Mouse (Mus musculus) myocyte (in vitro differentiated cells): ENCODE data around the gene Eps8.

Experiments
- CEBPB ChIP-seq: IDR thresholded peaks from 2 replicates; pipeline ENCODE4 v1.6.1; 2011; ENCODE audit warnings: mild to moderate bottlenecking, moderate library complexity; ENCODE audit not compliant: poor library complexity, insufficient read depth, severe bottlenecking
- E2F4 ChIP-seq: IDR thresholded peaks from one replicate; pipeline ENCODE4 v1.6.1; 2011; ENCODE audit warnings: mild to moderate bottlenecking, control low read depth, moderate library complexity; ENCODE audit not compliant: insufficient read depth
- MAX ChIP-seq: IDR thresholded peaks from one replicate; pipeline ENCODE4 v1.6.1; 2011; ENCODE audit warnings: low read depth, mild to moderate bottlenecking, control low read depth
- MYOD1 ChIP-seq, 3 experiments: IDR thresholded peaks; one replicate each; pipeline ENCODE4 v1.6.1; 2011; ENCODE audit warnings: control low read depth in 2 of 3, low read depth in 2 of 3, mild to moderate bottlenecking in 2 of 3, moderate library complexity in 1 of 3; ENCODE audit not compliant: insufficient read length in 2 of 3, control insufficient read depth in 1 of 3
- MYOG ChIP-seq, 3 experiments: IDR thresholded peaks; one replicate each; pipeline ENCODE4 v1.6.1; 2011; ENCODE audit warnings: control low read depth in 2 of 3, low read depth in 2 of 3, mild to moderate bottlenecking in 2 of 3; ENCODE audit not compliant: insufficient read length in 2 of 3, control insufficient read depth in 1 of 3, insufficient read depth in 1 of 3
- POLR2A ChIP-seq: IDR thresholded peaks from one replicate; pipeline ENCODE4 v1.6.1; 2011; ENCODE audit warnings: low read depth, mild to moderate bottlenecking, control low read depth, moderate library complexity; ENCODE audit not compliant: insufficient read length
- POLR2AphosphoS2 ChIP-seq: IDR thresholded peaks from one replicate; pipeline ENCODE4 v1.6.1; 2011; ENCODE audit warnings: low read depth, control low read depth; ENCODE audit not compliant: insufficient read length
- REST ChIP-seq: IDR thresholded peaks from one replicate; pipeline ENCODE4 v1.6.1; 2011; ENCODE audit warnings: mild to moderate bottlenecking, control low read depth, moderate library complexity; ENCODE audit not compliant: insufficient read depth, insufficient read length
- TCF12 ChIP-seq: IDR thresholded peaks from one replicate; pipeline ENCODE4 v1.6.1; 2011; ENCODE audit warnings: mild to moderate bottlenecking, control low read depth; ENCODE audit not compliant: poor library complexity, insufficient read depth, severe bottlenecking
- TCF3 ChIP-seq: IDR thresholded peaks from one replicate; pipeline ENCODE4 v1.6.1; 2011; ENCODE audit warnings: low read depth, control low read depth; ENCODE audit not compliant: insufficient read length
- USF1 ChIP-seq: IDR thresholded peaks from one replicate; pipeline ENCODE4 v1.6.1; 2011; ENCODE audit warnings: low read depth, mild to moderate bottlenecking, control low read depth, moderate library complexity

- TF ChIP-seq POLR2A, result no peak
- TF ChIP-seq MYOG (IDR thresholded peaks at IDR 0.05; ENCODE audit: control insufficient read depth in 1 of 3, insufficient read depth in 1 of 3, insufficient read length in 2 of 3, low read depth in 2 of 3), result no peak
- no peak for TF ChIP-seq USF1
- TF ChIP-seq E2F4, result no peak
- TF ChIP-seq MYOD1 (IDR thresholded peaks at IDR 0.05; ENCODE audit: control insufficient read depth in 1 of 3, insufficient read length in 2 of 3, low read depth in 2 of 3), result no peak
- no peak for TF ChIP-seq MAX
- TF ChIP-seq POLR2AphosphoS2, result no peak
- no peak for TF ChIP-seq CEBPB
- TF ChIP-seq TCF12, result no peak
- no peak for TF ChIP-seq REST
- TF ChIP-seq TCF3, result no peak
These were observed 77.9 kb downstream of the Eps8 start for GRCm38 (mm10) chr6:137576670-137577371.
